Mouse (Mus musculus) testis, adult 2 months (tissue): ENCODE data around the gene Calr3.

Source experiments
- CTCF ChIP-seq: fragments of 200-500 bp; IDR thresholded peaks from 2 replicates; pipeline ENCODE4 v1.5.1; 2012; ENCODE audit warnings: low read depth, mild to moderate bottlenecking, inconsistent platforms, low read length, moderate library complexity; ENCODE audit not compliant: control insufficient read depth, insufficient read depth, insufficient replicate concordance
- POLR2A ChIP-seq: fragments of 200-500 bp; IDR thresholded peaks from 2 replicates; pipeline ENCODE4 v1.6.1; 2012; ENCODE audit warnings: low read depth, mild to moderate bottlenecking, inconsistent platforms, low read length, moderate library complexity; ENCODE audit not compliant: control insufficient read depth

- TF ChIP-seq POLR2A, result no peak
- TF ChIP-seq CTCF, result no peak
These were observed 16.3 kb upstream of the Calr3 start for GRCm38 (mm10) chr8:72459881-72460533.
